Mouse (Mus musculus) left cerebral cortex, postnatal 4 days (tissue): Measurements from ENCODE around the gene Hdac1. TPM values are rescaled to one million over a fixed set of nuclear protein-coding genes. Genes with fewer than 3 reads are reported as not detected.

ENCODE experiments used
- DNase-seq: peaks from one replicate; pipeline ENCODE4 v3.0.0-alpha.2; 2022
- intact Hi-C: fragments of 180-260 bp; cut with DNase I; formaldehyde crosslinking; loops from one replicate; pipeline ENCODE4 v1.15.1; 2025
- microRNA-seq: library from miRNA; unstranded; fragments of <30 nt; microRNA quantifications from one replicate; pipeline ENCODE4 v1.2.0, GENCODE M21; 2022
- total RNA-seq, 2 experiments: library from RNA; stranded (reverse); gene quantifications; 2 replicates each; pipeline ENCODE4 v1.2.3; 2021

The Hdac1 gene
- total RNA-seq, 2 experiments from 2014 or later = 39.8 to 43.5 TPM

GRCm38 (mm10) chr4:129490972-129491880 lies 51.3 kb downstream of the Hdac1 start, which contains the start of the genes Tssk3 and Fam229a:
Tssk3 (minus strand) TSS chr4:129491022.
Fam229a (plus strand) TSS chr4:129491190.
- intact Hi-C loops = no loop called here
- peak; percentile 43 for DNase-seq

- DNase-seq = no peak
- intact Hi-C loops = no loop called here
Measured at GRCm38 (mm10) chr4:129481090-129481489, 61.4 kb downstream of the Hdac1 start.

GRCm38 (mm10) chr4:129479863-129480262 lies 62.6 kb downstream of the Hdac1 start:
- intact Hi-C loops = no loop called here
- DNase-seq = no peak

- intact Hi-C loops = no loop called here
Measured at GRCm38 (mm10) chr4:129476047-129476446, 66.5 kb downstream of the Hdac1 start.

More at GRCm38 (mm10) chr4:129476047-129476446, 66.5 kb downstream of the Hdac1 start:
- DNase-seq = no peak

Small RNAs within 50 kb of the gene (microRNA-seq; reads per million reads assigned to microRNA genes)
- not detected for gene Mir8119

Other genes with a start within 250 kb of the Hdac1 start
- gene Rbbp4, start 207.3 kb downstream of the Hdac1 start, total RNA-seq = 100 to 1,000 TPM; 156 to 186 TPM
- 10 to 100 TPM; 18.0 to 18.5 TPM for gene Zbtb8os, start 207.0 kb downstream of the Hdac1 start, total RNA-seq
- gene Zbtb8a, start 164.6 kb downstream of the Hdac1 start, total RNA-seq = 10 to 100 TPM in 1 of 2 experiments, 1 to 10 TPM in 1; 9.8 to 11.3 TPM
- gene Zbtb8b, start 101.9 kb downstream of the Hdac1 start, total RNA-seq = 1 to 10 TPM; 6.3 to 6.6 TPM
- gene Bsdc1, start 81.1 kb downstream of the Hdac1 start, total RNA-seq = 10 to 100 TPM; 38.5 to 40.7 TPM
- gene Tssk3, start 51.7 kb downstream of the Hdac1 start, total RNA-seq = 1 to 10 TPM; 1.0 TPM
- gene Fam229a, start 51.5 kb downstream of the Hdac1 start, total RNA-seq = not detected
- gene Marcksl1, start 29.1 kb downstream of the Hdac1 start, total RNA-seq = 1,000 to 10,000 TPM; 1,277 to 1,311 TPM
- gene Lck, start 30.9 kb upstream of the Hdac1 start, total RNA-seq = 10 to 100 TPM; 14.1 to 15.2 TPM
- not detected for gene Fam167b, start 35.8 kb upstream of the Hdac1 start, total RNA-seq
- gene Eif3i, start 57.9 kb upstream of the Hdac1 start, total RNA-seq = 100 to 1,000 TPM; 137 to 143 TPM
- 100 to 1,000 TPM in 1 of 2 experiments, 10 to 100 TPM in 1; 99.9 to 102 TPM for gene Tmem234, start 58.0 kb upstream of the Hdac1 start, total RNA-seq
- 1 to 10 TPM; 3.4 to 4.0 TPM for gene Dcdc2b, start 71.5 kb upstream of the Hdac1 start, total RNA-seq
- 10 to 100 TPM; 26.1 to 28.8 TPM for gene Iqcc, start 76.4 kb upstream of the Hdac1 start, total RNA-seq
- gene Ccdc28b, start 81.2 kb upstream of the Hdac1 start, total RNA-seq = 100 to 1,000 TPM; 125 to 131 TPM
- gene Txlna, start 98.4 kb upstream of the Hdac1 start, total RNA-seq = 10 to 100 TPM; 39.7 to 44.7 TPM
- gene Kpna6, start 130.1 kb upstream of the Hdac1 start, total RNA-seq = 10 to 100 TPM; 78.3 to 83.0 TPM
- gene Tmem39b, start 154.1 kb upstream of the Hdac1 start, total RNA-seq = 10 to 100 TPM; 21.5 to 22.3 TPM
- gene Khdrbs1, start 199.6 kb upstream of the Hdac1 start, total RNA-seq = 100 to 1,000 TPM; 164 to 166 TPM